Mouse (Mus musculus) left cerebral cortex, postnatal 36 days (tissue): ENCODE measurements at regions not wholly inside any gene's neighbourhood (a gene's known extent, or its start where the extent isn't known, plus 50 kb on each side); places are given as distances from the start of the nearest gene placed in this dataset.

Experiments
- DNase-seq, 2 experiments: peaks; one replicate each; pipeline ENCODE4 v3.0.0; 2021 to 2022; ENCODE audit warnings: low spot score in 2 of 2, mixed read lengths in 1 of 2
- intact Hi-C: fragments of 180-260 bp; cut with DNase I; formaldehyde crosslinking; loops from one replicate; pipeline ENCODE4 v1.15.1; 2025

- intact Hi-C loops = no loop called here
- DNase-seq = no peak
Measured at GRCm38 (mm10) chr14:71359581-71359980, 759.9 kb upstream of the Fam160b2 start.

GRCm38 (mm10) chr14:71338219-71338618 lies 738.6 kb upstream of the Fam160b2 start:
- intact Hi-C loops = no loop called here

GRCm38 (mm10) chr14:71336906-71337305 lies 737.3 kb upstream of the Fam160b2 start:
- no peak for DNase-seq
- intact Hi-C loops = no loop called here

More at GRCm38 (mm10) chr14:71338219-71338618, 738.6 kb upstream of the Fam160b2 start:
- peak; percentile 70 to 79 for DNase-seq

GRCm38 (mm10) chr14:71334022-71334421 lies 734.4 kb upstream of the Fam160b2 start:
- DNase-seq = no peak
- intact Hi-C loops = no loop called here

GRCm38 (mm10) chr14:71329862-71330630 lies 730.4 kb upstream of the Fam160b2 start:
- intact Hi-C loops = no loop called here

GRCm38 (mm10) chr14:71327621-71328020 lies 728.0 kb upstream of the Fam160b2 start:
- intact Hi-C loops = no loop called here
- DNase-seq = no peak

More at GRCm38 (mm10) chr14:71329862-71330630, 730.4 kb upstream of the Fam160b2 start:
- peak; percentile 12 to 28 for DNase-seq

GRCm38 (mm10) chr14:71326521-71327105 lies 727.0 kb upstream of the Fam160b2 start:
- intact Hi-C loops = no loop called here
- DNase-seq = peak; percentile 14 to 15

- intact Hi-C loops = no loop called here
- DNase-seq = no peak
Measured at GRCm38 (mm10) chr14:71315228-71315627, 715.6 kb upstream of the Fam160b2 start.

GRCm38 (mm10) chr14:71299755-71300154 lies 700.1 kb upstream of the Fam160b2 start:
- no peak for DNase-seq
- intact Hi-C loops = no loop called here

GRCm38 (mm10) chr14:71281568-71281967 lies 681.9 kb upstream of the Fam160b2 start:
- intact Hi-C loops = no loop called here
- DNase-seq = no peak

GRCm38 (mm10) chr14:71276309-71276791 lies 676.7 kb upstream of the Fam160b2 start:
- intact Hi-C loops = no loop called here
- no peak for DNase-seq

GRCm38 (mm10) chr14:71272470-71272869 lies 672.8 kb upstream of the Fam160b2 start:
- intact Hi-C loops = no loop called here
- DNase-seq = no peak

GRCm38 (mm10) chr14:71257650-71258049 lies 658.0 kb upstream of the Fam160b2 start:
- intact Hi-C loops = no loop called here

GRCm38 (mm10) chr14:71254207-71254606 lies 654.6 kb upstream of the Fam160b2 start:
- DNase-seq = no peak
- intact Hi-C loops = no loop called here

More at GRCm38 (mm10) chr14:71257650-71258049, 658.0 kb upstream of the Fam160b2 start:
- no peak for DNase-seq

GRCm38 (mm10) chr14:71252136-71252535 lies 652.5 kb upstream of the Fam160b2 start:
- no peak for DNase-seq
- intact Hi-C loops = no loop called here

- no peak for DNase-seq
- intact Hi-C loops = no loop called here
Measured at GRCm38 (mm10) chr14:71251116-71251515, 651.5 kb upstream of the Fam160b2 start.

GRCm38 (mm10) chr14:71249387-71249965 lies 649.8 kb upstream of the Fam160b2 start:
- DNase-seq = no peak
- intact Hi-C loops = no loop called here

- intact Hi-C loops = no loop called here
- DNase-seq = no peak
Measured at GRCm38 (mm10) chr14:71248534-71248933, 648.9 kb upstream of the Fam160b2 start.

GRCm38 (mm10) chr14:71241655-71242390 lies 642.2 kb upstream of the Fam160b2 start:
- no peak for DNase-seq
- intact Hi-C loops = no loop called here

GRCm38 (mm10) chr14:71236192-71236591 lies 636.6 kb upstream of the Fam160b2 start:
- DNase-seq = no peak
- intact Hi-C loops = no loop called here
